Mouse (Mus musculus) kidney, embryonic 15.5 days (tissue): Measurements from ENCODE around the gene Pbx1. TPM values are rescaled to one million over a fixed set of nuclear protein-coding genes. Genes with fewer than 3 reads are reported as not detected.

ENCODE experiments used
- ATAC-seq: fragments of 200-750 bp; cut with Nextera tagmentation; replicated peaks from 2 replicates; pipeline ENCODE4 v1.8.0; 2017; ENCODE audit warnings: moderate TSS enrichment; ENCODE audit not compliant: low FRiP score
- H3K27ac ChIP-seq: fragments of 300-500 bp; sonication (generic); 2 replicates; pipeline ENCODE4 v1.5.1; 2015; ENCODE audit warnings: mild to moderate bottlenecking, inconsistent platforms
- H3K27me3 ChIP-seq: fragments of 300-500 bp; sonication (generic); 2 replicates; pipeline ENCODE4 v1.6.1; 2015; ENCODE audit warnings: inconsistent platforms
- H3K36me3 ChIP-seq: fragments of 300-500 bp; sonication (generic); 2 replicates; pipeline ENCODE4 v1.6.1; 2015; ENCODE audit warnings: inconsistent platforms
- H3K4me1 ChIP-seq: fragments of 300-500 bp; sonication (generic); 2 replicates; pipeline ENCODE4 v1.6.1; 2015; ENCODE audit warnings: inconsistent platforms
- H3K4me2 ChIP-seq: fragments of 300-500 bp; sonication (generic); 2 replicates; pipeline ENCODE4 v1.6.1; 2015; ENCODE audit warnings: moderate library complexity, mild to moderate bottlenecking, inconsistent platforms
- H3K4me3 ChIP-seq: fragments of 300-500 bp; sonication (generic); replicated peaks from 2 replicates; pipeline ENCODE4 v1.5.1; 2015; ENCODE audit warnings: mild to moderate bottlenecking, inconsistent platforms
- H3K9ac ChIP-seq: fragments of 300-500 bp; sonication (generic); 2 replicates; pipeline ENCODE4 v1.6.1; 2015; ENCODE audit warnings: mild to moderate bottlenecking, inconsistent platforms
- H3K9me3 ChIP-seq: fragments of 300-500 bp; sonication (generic); replicated peaks from 2 replicates; pipeline ENCODE4 v1.6.1; 2016; ENCODE audit warnings: inconsistent platforms
- WGBS: fragments of 180-500 bp; shearing (Covaris S2); methylation state at CpG from one replicate; pipeline ENCODE4 v1.1.7; 2015; ENCODE audit warnings: mixed read lengths; 5-methylcytosine and 5-hydroxymethylcytosine counted together
- polyA plus RNA-seq: library from polyadenylated mRNA; unstranded; fragments of >200 nt; fragmentation: Nextera tagmentation; extraction: Ambion mirVana; gene quantifications from 2 replicates; pipeline ENCODE4 v1.2.1, GENCODE M21; 2015

Pbx1 gene
- polyA plus RNA-seq, 1 experiment from 2014 or later: 81.9 TPM

- H3K4me2 ChIP-seq: peak overlapping the region; percentile 60
- WGBS: 1% methylated on average over 21 of the region's 22 CpGs
- peaks cover 3% of the 10 kb centered on the region; the same call in 1 of the 2 replicates for H3K4me1 ChIP-seq
- H3K9me3 ChIP-seq: no peaks in the 10 kb centered on the region
- ATAC-seq: peak; percentile 99
- no peaks in the 10 kb centered on the region for H3K27me3 ChIP-seq
- H3K27ac ChIP-seq: peak overlapping the region; percentile 85
- H3K9ac ChIP-seq: 0 out of 2 replicates have a peak overlapping the region, but pooled peaks have one; percentile 51
- H3K4me3 ChIP-seq: peak overlapping the region; percentile 44
- H3K36me3 ChIP-seq: no peaks in the 10 kb centered on the region
These were observed 233 bp upstream of the Pbx1 start for GRCm38 (mm10) chr1:168432281-168432725.

- Histone ChIP-seq H3K36me3 (no peaks in the 10 kb centered on the region), H3K27ac (peak overlapping the region; percentile 99), H3K27me3 (no peaks in the 10 kb centered on the region), H3K4me3 (peak overlapping the region; percentile 88), H3K9ac (peak overlapping the region; percentile 97), H3K4me1 (peaks cover 8% of the 10 kb centered on the region; the same call in 1 of the 2 replicates), H3K4me2 (peak overlapping the region; percentile 62), H3K9me3 (no peaks in the 10 kb centered on the region)
- peak; percentile 94 for ATAC-seq
- WGBS: under 1% methylated on average over 13 of the region's 14 CpGs
These were observed 299 bp downstream of the Pbx1 start for GRCm38 (mm10) chr1:168431711-168432231.

DNA sequence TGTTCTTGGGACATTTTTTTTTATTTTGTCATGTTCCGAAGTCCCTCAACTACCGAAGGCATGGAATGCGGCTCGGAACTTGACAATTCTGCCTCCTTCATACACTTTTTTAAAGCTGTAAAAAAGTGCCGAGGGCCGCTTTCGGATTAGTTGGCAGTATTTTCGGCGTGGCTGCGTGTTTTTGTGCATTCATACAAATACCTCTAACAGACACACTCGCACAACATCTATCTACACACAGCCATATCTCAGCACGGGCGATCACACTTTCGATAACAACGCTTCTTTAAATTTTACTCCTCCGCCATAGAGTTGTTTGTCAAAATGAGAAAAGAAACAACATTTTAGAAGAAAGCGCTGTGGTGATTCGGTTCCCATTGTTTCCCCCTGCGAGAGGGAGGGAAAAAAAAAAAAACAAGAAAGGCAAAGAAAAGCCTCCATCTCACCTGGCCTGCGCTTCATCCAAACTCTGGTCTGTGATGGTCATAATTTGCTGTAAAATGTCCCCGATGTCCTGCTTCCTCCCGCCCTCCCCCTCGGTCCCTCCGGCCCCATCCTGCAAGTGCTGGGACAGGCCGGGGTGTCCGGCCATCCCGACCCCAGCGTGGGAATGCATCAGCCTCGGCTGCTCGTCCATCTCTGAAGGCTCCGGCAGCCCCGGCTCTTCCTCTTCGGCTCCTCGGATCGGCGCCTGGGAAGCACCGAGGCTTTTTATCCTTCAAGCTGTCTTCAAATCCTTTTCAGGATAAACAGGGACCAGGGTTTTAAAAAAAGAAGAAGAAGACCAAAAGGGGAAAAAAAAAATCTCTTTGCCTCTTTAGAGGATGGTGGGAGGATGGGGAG lies 981 bp downstream of the Pbx1 start:
- peak overlapping the region; percentile 62 for H3K4me2 ChIP-seq
- H3K27ac ChIP-seq: peak overlapping the region; percentile 99
- under 1% methylated on average over 37 of the region's 37 CpGs for WGBS
- ATAC-seq: no peak
- H3K36me3 ChIP-seq: no peaks in the 10 kb centered on the region
- H3K4me1 ChIP-seq: peaks cover 12% of the 10 kb centered on the region; the same call in 1 of the 2 replicates
- peak overlapping the region; percentile 88 for H3K4me3 ChIP-seq
- no peaks in the 10 kb centered on the region for H3K27me3 ChIP-seq
- no peaks in the 10 kb centered on the region for H3K9me3 ChIP-seq
- peak overlapping the region; percentile 97 for H3K9ac ChIP-seq

- H3K27me3 ChIP-seq: no peaks in the 10 kb centered on the region
- H3K9me3 ChIP-seq: no peaks in the 10 kb centered on the region
- peak overlapping the region; percentile 97 for H3K9ac ChIP-seq
- H3K4me3 ChIP-seq: peak overlapping the region; percentile 88
- 1% methylated on average over 5 of the region's 5 CpGs for WGBS
- peak overlapping the region; percentile 99 for H3K27ac ChIP-seq
- peak overlapping the region; percentile 62 for H3K4me2 ChIP-seq
- peaks cover 20% of the 10 kb centered on the region for H3K4me1 ChIP-seq
- ATAC-seq: no peak
- H3K36me3 ChIP-seq: no peaks in the 10 kb centered on the region
These were observed 2.0 kb downstream of the Pbx1 start for GRCm38 (mm10) chr1:168429856-168430644.

- H3K27me3 ChIP-seq: no peaks in the 10 kb centered on the region
- H3K4me3 ChIP-seq: peak overlapping the region; percentile 88
- H3K4me2 ChIP-seq: peak overlapping the region; percentile 62
- no peak for ATAC-seq
- 3% methylated on average over 5 of the region's 5 CpGs for WGBS
- H3K36me3 ChIP-seq: no peaks in the 10 kb centered on the region
- peak overlapping the region; percentile 99 for H3K27ac ChIP-seq
- peaks cover 26% of the 10 kb centered on the region for H3K4me1 ChIP-seq
- H3K9me3 ChIP-seq: no peaks in the 10 kb centered on the region
- peak overlapping the region; percentile 97 for H3K9ac ChIP-seq
These were observed 2.7 kb downstream of the Pbx1 start for GRCm38 (mm10) chr1:168429406-168429805.

- no peak for ATAC-seq
- peak overlapping the region; percentile 81 for H3K27ac ChIP-seq
- no peaks in the 10 kb centered on the region for H3K9me3 ChIP-seq
- peaks cover 37% of the 10 kb centered on the region for H3K4me1 ChIP-seq
- H3K4me3 ChIP-seq: peak overlapping the region; percentile 88
- peak overlapping the region; percentile 97 for H3K9ac ChIP-seq
- H3K27me3 ChIP-seq: no peaks in the 10 kb centered on the region
- H3K4me2 ChIP-seq: peak overlapping the region; percentile 62
- H3K36me3 ChIP-seq: no peaks in the 10 kb centered on the region
- WGBS: 10% methylated on average over 6 of the region's 6 CpGs
These were observed 3.8 kb downstream of the Pbx1 start for GRCm38 (mm10) chr1:168428255-168428654.

DNA sequence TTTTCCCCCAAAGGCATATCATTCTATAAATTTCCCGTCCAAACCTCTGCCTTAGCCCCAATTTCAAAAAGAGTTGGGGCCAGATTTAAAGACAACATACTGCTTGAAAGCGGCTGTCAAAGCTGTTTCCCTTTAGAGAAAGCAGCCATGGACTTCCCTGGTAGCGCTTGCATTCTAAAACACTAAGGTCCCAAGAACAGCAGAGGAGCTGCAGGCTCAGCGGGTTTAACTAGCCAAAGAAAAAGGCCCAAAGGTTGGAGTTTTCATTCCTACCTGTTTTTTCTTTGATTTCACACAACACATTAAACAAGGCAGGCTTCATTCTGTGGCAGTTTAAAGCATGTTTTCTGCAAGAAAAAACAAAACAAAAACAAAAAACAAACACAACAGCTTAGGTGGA lies 4.5 kb downstream of the Pbx1 start:
- Histone ChIP-seq H3K36me3 (peaks cover 1% of the 10 kb centered on the region), H3K9ac (peak overlapping the region; percentile 97), H3K4me2 (peak overlapping the region; percentile 62), H3K27ac (peak overlapping the region; percentile 81), H3K27me3 (no peaks in the 10 kb centered on the region), H3K9me3 (no peaks in the 10 kb centered on the region), H3K4me3 (peak overlapping the region; percentile 88), H3K4me1 (peaks cover 42% of the 10 kb centered on the region)
- ATAC-seq: no peak
- WGBS: 3% methylated on average over 4 of the region's 4 CpGs

DNA sequence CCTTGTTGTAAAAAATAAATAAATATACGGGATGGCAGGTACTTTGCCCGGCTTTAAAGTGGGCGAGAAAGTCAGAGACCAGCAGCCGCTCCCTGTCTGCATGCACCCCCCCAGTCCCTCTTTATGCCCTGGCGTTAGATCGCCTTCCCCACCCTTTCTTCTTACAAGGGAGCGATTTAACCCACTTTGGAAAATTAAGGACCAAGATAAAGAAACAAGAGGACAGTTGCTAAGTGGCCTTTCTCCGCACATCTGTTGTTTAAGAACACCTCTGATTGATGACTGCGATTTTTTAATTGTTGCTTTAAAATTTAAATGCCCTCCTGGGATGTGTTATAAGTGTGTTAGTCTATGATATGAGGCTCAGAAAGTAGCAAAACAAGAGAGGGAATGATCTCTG lies 5.2 kb downstream of the Pbx1 start:
- Histone ChIP-seq H3K27me3 (no peaks in the 10 kb centered on the region), H3K4me3 (peak overlapping the region; percentile 88), H3K9me3 (no peaks in the 10 kb centered on the region), H3K4me2 (peak overlapping the region; percentile 62), H3K9ac (peak overlapping the region; percentile 97), H3K4me1 (peaks cover 49% of the 10 kb centered on the region), H3K36me3 (peaks cover 8% of the 10 kb centered on the region), H3K27ac (peak overlapping the region; percentile 81)
- 15% methylated on average over 9 of the region's 9 CpGs for WGBS
- ATAC-seq: no peak

GRCm38 (mm10) chr1:168426281-168426680 lies 5.8 kb downstream of the Pbx1 start:
- 34% methylated on average over 7 of the region's 7 CpGs for WGBS
- peaks cover 14% of the 10 kb centered on the region for H3K36me3 ChIP-seq
- peaks cover 55% of the 10 kb centered on the region for H3K4me1 ChIP-seq
- no peaks in the 10 kb centered on the region for H3K27me3 ChIP-seq
- ATAC-seq: no peak
- H3K4me2 ChIP-seq: peak overlapping the region; percentile 62
- peak overlapping the region; percentile 97 for H3K9ac ChIP-seq
- peak overlapping the region; percentile 88 for H3K4me3 ChIP-seq
- H3K27ac ChIP-seq: peak overlapping the region; percentile 81
- H3K9me3 ChIP-seq: no peaks in the 10 kb centered on the region

- Histone ChIP-seq H3K9me3 (no peaks in the 10 kb centered on the region), H3K4me2 (peak overlapping the region; percentile 62), H3K9ac (peak overlapping the region; percentile 47), H3K4me1 (peaks cover 64% of the 10 kb centered on the region), H3K27me3 (no peaks in the 10 kb centered on the region), H3K27ac (peak overlapping the region; percentile 59; the same call in 1 of the 2 replicates), H3K36me3 (peaks cover 26% of the 10 kb centered on the region), H3K4me3 (peak overlapping the region; percentile 88)
- ATAC-seq: no peak
- WGBS: 21% methylated on average over 5 of the region's 5 CpGs
These were observed 6.9 kb downstream of the Pbx1 start for GRCm38 (mm10) chr1:168425017-168425705.

GRCm38 (mm10) chr1:168423389-168423930 lies 8.6 kb downstream of the Pbx1 start:
- ATAC-seq: no peak
- Histone ChIP-seq H3K9ac (peak overlapping the region; percentile 47), H3K27ac (peak overlapping the region; percentile 69), H3K4me2 (peak overlapping the region; percentile 62), H3K4me1 (peaks cover 78% of the 10 kb centered on the region), H3K27me3 (no peaks in the 10 kb centered on the region), H3K9me3 (no peaks in the 10 kb centered on the region), H3K4me3 (peak overlapping the region; percentile 88), H3K36me3 (peaks cover 30% of the 10 kb centered on the region)
- WGBS: 37% methylated on average over 11 of the region's 11 CpGs
